Mouse (Mus musculus) erythroblast, embryonic 14.5 days (primary cell): ENCODE measurements around the gene Prg3.

ENCODE experiments used
- GATA1 ChIP-seq: IDR thresholded peaks from 2 replicates; pipeline ENCODE4 v1.6.1; 2012; ENCODE audit warnings: low read length, inconsistent platforms, mixed read lengths
- TAL1 ChIP-seq: IDR thresholded peaks from 3 replicates; pipeline ENCODE4 v1.6.1; 2012; ENCODE audit warnings: low read length, inconsistent platforms, mixed read lengths

- TF ChIP-seq TAL1 (no peak), GATA1 (no peak)
Observed at GRCm38 (mm10) chr2:85034169-85034568, 46.2 kb downstream of the Prg3 start.
